ENCODE assay signal across 26 mouse cellular contexts in genomic region chr3:130104471-130104870, GRCm38 (mm10). TPM values are rescaled to one million over a fixed set of nuclear protein-coding genes. Genes with fewer than 3 reads are reported as not detected.
DNase-seq lines count a peak whose midpoint lies in the region; ATAC-seq and TF ChIP-seq lines count a peak whose summit lies in the region.
"Had no signal": no experiment of that assay in that cellular context is flagged by ENCODE, and none has a peak within 500 bp of the region (broad histone marks: within the 10 kb centered on the region; RNA-seq: fewer than 3 reads in every experiment).

No protein-coding gene starts in this region.

- peak overlapping the region; percentile 42 for H3K4me2 ChIP-seq in lung, embryonic 14.5 days
- peak overlapping the region; percentile 41 for H3K4me2 ChIP-seq in limb, embryonic 12.5 days
- no peak overlapping the region for H3K4me2 ChIP-seq in hindbrain, embryonic 14.5 days (replicated peaks)
- H3K4me2 ChIP-seq: heart, embryonic 15.5 days; hindbrain, embryonic 13.5 days; midbrain, embryonic 11.5 days; stomach, embryonic 15.5 days had no signal

- H3K9ac ChIP-seq in lung, embryonic 14.5 days, result no peak overlapping the region
- H3K9ac ChIP-seq in limb, embryonic 12.5 days (replicated peaks), result no peak overlapping the region
- H3K9ac ChIP-seq in hindbrain, embryonic 14.5 days, result no peak overlapping the region
- H3K9ac ChIP-seq: heart, embryonic 15.5 days; hindbrain, embryonic 13.5 days; liver, embryonic 14.5 days; stomach, embryonic 15.5 days had no signal

- no peak overlapping the region for H3K27ac ChIP-seq in lung, embryonic 14.5 days (ENCODE audit: low read depth)
- 0 out of 2 replicates have a peak overlapping the region, but pooled peaks have one; percentile 37 for H3K27ac ChIP-seq in limb, embryonic 12.5 days
- no peak overlapping the region for H3K27ac ChIP-seq in hindbrain, embryonic 14.5 days
- H3K27ac ChIP-seq: forebrain, embryonic 10.5 days; heart, adult 2 months; heart, embryonic 15.5 days; hindbrain, embryonic 13.5 days; liver, embryonic 14.5 days; stomach, embryonic 15.5 days had no signal

- no peak overlapping the region for H3K4me3 ChIP-seq in lung, embryonic 14.5 days (ENCODE audit: low read depth, low read length)
- H3K4me3 ChIP-seq in limb, embryonic 12.5 days (replicated peaks), result no peak overlapping the region
- H3K4me3 ChIP-seq in hindbrain, embryonic 14.5 days (replicated peaks; ENCODE audit: low read length), result no peak overlapping the region
- H3K4me3 ChIP-seq: forebrain, embryonic 10.5 days; heart, adult 2 months; heart, embryonic 15.5 days; hindbrain, embryonic 13.5 days; stomach, embryonic 15.5 days had no signal

- H3K4me1 ChIP-seq in lung, embryonic 14.5 days (ENCODE audit: insufficient read depth), result 0 out of 2 replicates have a peak, but pooled peaks cover 6% of the 10 kb centered on the region
- peaks cover 16% of the 10 kb centered on the region; the same call in 1 of the 2 replicates for H3K4me1 ChIP-seq in limb, embryonic 12.5 days (replicated peaks)
- H3K4me1 ChIP-seq in hindbrain, embryonic 14.5 days (replicated peaks; ENCODE audit: control insufficient read depth, insufficient read depth, low read length), result no peaks in the 10 kb centered on the region
- H3K4me1 ChIP-seq: forebrain, embryonic 10.5 days; hindbrain, embryonic 13.5 days; stomach, embryonic 15.5 days had no signal

- 31% methylated on average over 9 of the region's 9 CpGs for WGBS in lung, embryonic 14.5 days
- WGBS in limb, embryonic 12.5 days, result 23% methylated on average over 9 of the region's 9 CpGs
- 91% methylated on average over 9 of the region's 9 CpGs for WGBS in hindbrain, embryonic 14.5 days

- H3K36me3 ChIP-seq in lung, embryonic 14.5 days (ENCODE audit: insufficient read depth), result no peaks in the 10 kb centered on the region
- no peaks in the 10 kb centered on the region for H3K36me3 ChIP-seq in limb, embryonic 12.5 days
- no peaks in the 10 kb centered on the region for H3K36me3 ChIP-seq in hindbrain, embryonic 14.5 days (replicated peaks; ENCODE audit: control insufficient read depth, insufficient read depth)
- H3K36me3 ChIP-seq: forebrain, embryonic 10.5 days; heart, embryonic 15.5 days; hindbrain, embryonic 13.5 days; stomach, embryonic 15.5 days had no signal

- ATAC-seq in frontal cortex, adult (ENCODE audit: low TSS enrichment), result peak; percentile 58
- ATAC-seq in lung, embryonic 14.5 days (ENCODE audit: insufficient read depth), result peak; percentile 82
- no peak for ATAC-seq in limb, embryonic 12.5 days (ENCODE audit: insufficient number of reproducible peaks, insufficient read depth, low FRiP score, low TSS enrichment, low read depth)
- no peak for ATAC-seq in megakaryocyte progenitor cell, adult 5-6 weeks (replicated peaks; ENCODE audit: poor library complexity)
- no peak for ATAC-seq in hindbrain, embryonic 14.5 days (ENCODE audit: low FRiP score)
- ATAC-seq: forebrain, embryonic 16.5 days; inflammation-experienced regulatory T-cells, adult 6 months had no signal

- no peak for DNase-seq in frontal cortex, postnatal 25 days (ENCODE audit: low spot score in 2 of 2)
- peak; percentile 66 for DNase-seq in lung, embryonic 14.5 days
- DNase-seq in lung, postnatal 25 days (ENCODE audit: low spot score), result no peak
- peak; percentile 9 for DNase-seq in lung, postnatal 14 days
- no peak for DNase-seq in hindbrain, embryonic 14.5 days (ENCODE audit: low spot score)
- DNase-seq: adrenal gland, postnatal 25 days; cerebellum, adult 11 months; cerebellum, adult 9-11 months; gastrocnemius, postnatal 36 days; heart, adult 2 months; heart, postnatal 36 days; kidney, adult 8-10 months; left cerebral cortex, postnatal 4 days; thymus, adult 18-20 months had no signal

- no peaks in the 10 kb centered on the region for H3K27me3 ChIP-seq in lung, embryonic 14.5 days (ENCODE audit: insufficient read depth, low read length)
- no peaks in the 10 kb centered on the region for H3K27me3 ChIP-seq in limb, embryonic 12.5 days
- H3K27me3 ChIP-seq in hindbrain, embryonic 14.5 days (ENCODE audit: control insufficient read depth, insufficient read depth, low read length), result no peaks in the 10 kb centered on the region
- H3K27me3 ChIP-seq: heart, embryonic 15.5 days; hindbrain, embryonic 13.5 days; stomach, embryonic 15.5 days had no signal

- no peak for TF ChIP-seq CTCF in lung, embryonic 14.5 days (IDR thresholded peaks at IDR 0.05; ENCODE audit: low read depth)

- no peaks in the 10 kb centered on the region for H3K9me3 ChIP-seq in lung, embryonic 14.5 days (ENCODE audit: low read depth, low read length)
- H3K9me3 ChIP-seq in limb, embryonic 12.5 days, result no peaks in the 10 kb centered on the region
- H3K9me3 ChIP-seq in hindbrain, embryonic 14.5 days (ENCODE audit: control insufficient read depth, low read length), result no peaks in the 10 kb centered on the region
- H3K9me3 ChIP-seq: forebrain, embryonic 10.5 days; heart, embryonic 15.5 days; hindbrain, embryonic 13.5 days; stomach, embryonic 15.5 days had no signal

RNA-seq across cellular contexts. Expression of gene Col25a1, which starts 26.8 kb away (rescaled TPM):
- polyA plus RNA-seq in lung, embryonic 14.5 days (2014; fragmentation: Nextera tagmentation; extraction: Ambion mirVana), result 15.8 and 17.0 TPM in 2 replicates
- polyA plus RNA-seq in limb, embryonic 12.5 days (2016; fragmentation: Nextera tagmentation; extraction: Ambion mirVana), result 35.9 and 43.2 TPM in 2 replicates
- 0.10 TPM in 1 of 2 replicates, not detected in the other for total RNA-seq in megakaryocyte progenitor cell, adult 5-6 weeks (2015)
- 0.07 TPM in 1 of 2 replicates, not detected in the other for total RNA-seq in megakaryocyte progenitor cell, adult 5-6 weeks (2017)
- polyA plus RNA-seq in hindbrain, embryonic 14.5 days (2014; fragmentation: Nextera tagmentation; extraction: Ambion mirVana), result 6.3 and 8.1 TPM in 2 replicates
- total RNA-seq: common myeloid progenitor, adult 5-6 weeks had no signal
- polyA plus RNA-seq: inflammation-experienced regulatory T-cells, adult 6 months had no signal

RNA-seq across cellular contexts. Expression of gene Sec24b, which starts 43.1 kb away (rescaled TPM):
- polyA plus RNA-seq in lung, embryonic 14.5 days (2014; fragmentation: Nextera tagmentation; extraction: Ambion mirVana), result 38.6 and 46.3 TPM in 2 replicates
- 31.8 and 36.3 TPM in 2 replicates for polyA plus RNA-seq in limb, embryonic 12.5 days (2016; fragmentation: Nextera tagmentation; extraction: Ambion mirVana)
- total RNA-seq in megakaryocyte progenitor cell, adult 5-6 weeks (2015), result 37.6 and 39.7 TPM in 2 replicates
- 24.8 and 29.1 TPM in 2 replicates for total RNA-seq in megakaryocyte progenitor cell, adult 5-6 weeks (2017)
- polyA plus RNA-seq in hindbrain, embryonic 14.5 days (2014; fragmentation: Nextera tagmentation; extraction: Ambion mirVana), result 35.0 and 38.5 TPM in 2 replicates

Comparison
In these comparisons a context has a peak if more than half of its experiments do, and no peak if none do; other contexts are left out.
1. DNase-seq: peak in lung, embryonic 14.5 days (single experiment) and lung, postnatal 14 days (single experiment); none in frontal cortex, postnatal 25 days (0 of 2), lung, postnatal 25 days (single experiment) and hindbrain, embryonic 14.5 days (single experiment).
2. ATAC-seq: peak in frontal cortex, adult (single experiment) and lung, embryonic 14.5 days (single experiment); none in limb, embryonic 12.5 days (single experiment), megakaryocyte progenitor cell, adult 5-6 weeks (single experiment) and hindbrain, embryonic 14.5 days (single experiment).